Mouse (Mus musculus): Measurements from ENCODE around the gene Hspb9.

Gene Hspb9

GRCm38 (mm10) chr11:100705095-100705747 lies 8.4 kb upstream of the Hspb9 start:
- DNase-seq (ENCODE audit: low spot score in 2 of 2): no peak

DNA sequence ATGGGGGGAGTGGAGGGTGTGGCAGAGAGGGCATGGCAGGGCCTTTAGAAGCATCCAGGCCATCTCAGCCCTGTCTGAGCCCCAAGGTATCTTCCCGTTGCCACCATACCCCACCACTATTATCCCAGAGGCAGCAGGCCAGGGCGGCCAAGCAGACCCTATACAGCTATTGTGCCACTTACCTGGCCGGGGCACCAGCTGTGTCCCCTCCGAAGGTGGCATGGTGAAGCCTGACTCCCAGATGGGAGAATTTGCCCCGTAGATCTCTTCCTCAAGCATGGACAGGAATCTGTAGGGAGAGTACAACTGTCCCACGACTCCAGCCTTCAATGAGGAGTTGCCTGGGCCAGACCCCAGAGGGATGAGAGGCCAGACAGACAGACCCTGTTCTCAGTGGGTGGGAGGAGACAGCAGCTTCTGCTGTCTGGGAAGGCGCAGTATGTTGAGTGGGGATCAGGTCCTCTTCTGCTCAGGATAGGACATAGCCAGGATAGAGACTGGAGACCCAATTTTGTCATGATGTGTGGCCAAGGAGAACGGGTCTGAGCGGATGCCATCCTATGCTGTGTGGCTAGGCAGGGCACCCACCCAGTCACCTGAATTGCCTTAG lies 4.3 kb upstream of the Hspb9 start:
- no peak for DNase-seq (ENCODE audit: low spot score in 2 of 2)

GRCm38 (mm10) chr11:100710528-100710927 lies 3.1 kb upstream of the Hspb9 start:
- no peak for DNase-seq (ENCODE audit: low spot score in 2 of 2)

DNA sequence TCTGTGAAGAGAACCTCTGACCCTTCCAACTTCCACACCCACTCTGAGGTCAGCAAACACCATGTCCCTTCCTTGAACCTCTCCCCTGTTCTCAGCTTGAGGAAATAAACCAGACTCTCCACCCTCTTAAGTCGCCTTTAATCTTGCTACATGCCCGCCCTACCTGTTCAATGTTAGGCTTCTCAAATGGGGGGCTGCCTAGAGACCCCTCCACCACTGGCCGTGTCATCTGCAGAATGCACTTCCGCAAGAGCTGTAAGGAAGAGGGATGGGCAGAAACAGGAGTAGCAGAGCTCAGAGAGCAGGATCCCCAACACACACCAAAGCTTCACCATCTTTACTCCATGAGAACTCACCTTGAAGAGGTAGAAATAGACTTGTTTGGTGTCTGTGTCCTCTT lies 2.7 kb upstream of the Hspb9 start:
- no peak for DNase-seq (ENCODE audit: low spot score in 2 of 2)

DNA sequence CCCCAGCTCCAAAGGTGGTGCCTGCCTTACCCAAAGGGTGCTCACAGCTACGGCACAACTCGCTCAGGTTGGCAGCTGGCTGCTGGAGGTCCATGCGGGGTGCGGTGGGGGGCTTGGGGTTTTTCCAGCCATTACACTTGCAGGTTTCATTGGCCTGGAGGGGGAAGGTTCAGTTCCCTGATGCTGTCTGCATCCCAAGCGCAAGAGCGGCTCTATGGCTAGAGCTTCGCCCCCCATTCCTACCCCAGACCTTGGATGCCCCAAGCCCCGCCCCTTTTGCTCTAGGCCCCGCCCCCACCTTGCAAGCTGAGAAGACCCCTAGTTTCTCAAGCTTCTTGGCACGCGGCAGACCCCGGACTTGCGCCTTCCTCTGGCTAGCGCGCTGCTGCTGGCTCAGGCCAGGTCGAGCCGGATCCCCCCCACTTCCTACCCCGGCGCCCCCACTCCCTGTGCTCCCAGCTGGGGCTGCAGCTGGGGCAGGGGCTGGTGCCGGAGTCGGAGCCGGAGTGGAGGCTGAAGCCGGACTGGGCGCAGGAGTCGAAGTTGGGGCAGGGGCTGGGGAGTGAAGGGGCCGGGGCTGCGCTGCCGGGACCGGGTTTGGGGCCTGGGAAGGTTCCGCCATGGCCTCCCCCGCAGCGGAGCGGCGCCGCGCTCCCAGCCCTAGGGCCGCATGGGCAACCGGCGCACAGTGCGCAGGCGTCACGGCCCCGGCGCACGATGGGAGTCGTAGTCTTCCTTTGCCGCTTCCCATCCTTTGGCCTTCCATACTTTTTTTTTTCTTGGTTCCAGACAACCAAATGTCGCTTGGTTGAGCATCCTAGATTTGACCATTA lies 1.7 kb upstream of the Hspb9 start, which contains the start of gene Kat2a:
TSS of gene Kat2a (minus strand) at position 683 of the 833 bp plus-strand sequence.
- peak in 1 of 2 experiments; percentile 80 for DNase-seq (ENCODE audit: low spot score in 2 of 2)

- DNase-seq (ENCODE audit: low spot score in 2 of 2): no peak
These were observed 476 bp upstream of the Hspb9 start for GRCm38 (mm10) chr11:100713174-100713573.

DNA sequence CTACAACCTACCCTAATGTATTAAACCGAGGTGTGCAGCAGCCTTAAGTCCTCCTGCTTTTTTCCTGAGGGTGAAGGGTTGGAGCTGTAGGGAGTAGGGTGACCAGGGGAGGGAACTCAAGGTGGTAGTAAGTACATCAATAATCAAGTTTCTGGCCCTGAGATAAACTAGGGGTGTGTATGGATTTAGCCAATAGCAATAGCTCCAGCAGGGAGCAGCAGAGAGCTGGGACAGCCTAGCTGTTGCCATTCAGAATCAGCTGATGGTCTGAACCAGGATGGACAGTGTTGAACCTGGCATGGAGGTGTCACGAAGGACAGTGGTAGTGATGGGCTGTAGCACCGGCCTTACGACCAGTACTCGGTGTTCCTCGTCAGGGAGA lies 875 bp downstream of the Hspb9 start:
- peak in 1 of 2 experiments; percentile 88 for DNase-seq (ENCODE audit: low spot score in 2 of 2)

DNA sequence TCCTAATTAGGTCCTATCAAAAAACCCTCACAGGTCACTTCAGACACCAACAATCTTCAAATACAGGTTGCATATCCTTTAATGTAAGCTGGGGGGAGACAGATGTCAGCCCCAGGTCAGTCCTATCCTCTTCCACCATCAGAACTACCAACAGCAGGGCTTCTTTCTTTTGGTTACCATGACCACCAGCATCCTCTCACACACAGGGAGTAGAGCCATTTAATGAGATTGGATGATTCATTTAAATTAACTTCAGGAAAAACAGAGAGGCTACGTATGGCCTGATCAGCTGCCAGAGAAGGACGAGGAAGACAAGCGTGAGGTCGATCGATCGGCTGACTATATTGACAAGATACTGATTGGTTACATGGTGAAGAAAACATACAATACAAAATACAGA lies 1.3 kb downstream of the Hspb9 start:
- DNase-seq (ENCODE audit: low spot score in 2 of 2): no peak

DNA sequence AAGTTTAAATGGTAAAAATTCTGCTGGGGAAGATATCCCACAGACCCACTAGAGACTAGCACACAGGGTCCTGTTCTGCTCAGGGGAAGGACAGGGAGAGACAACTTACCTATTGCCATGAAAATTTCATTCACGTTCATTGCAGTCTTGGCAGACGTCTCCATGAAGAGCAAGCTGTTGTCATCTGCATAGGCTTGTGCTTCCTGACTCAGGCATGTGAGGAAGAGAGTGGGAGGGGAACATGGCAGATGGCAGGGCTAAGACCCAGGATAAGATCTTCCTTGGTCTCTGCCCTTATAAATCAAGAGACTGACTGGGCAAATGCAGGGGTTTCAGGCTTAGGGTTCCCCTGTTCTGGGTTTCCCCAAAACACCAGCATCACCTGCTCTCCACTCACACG lies 3.0 kb downstream of the Hspb9 start:
- no peak for DNase-seq (ENCODE audit: low spot score in 2 of 2)

- no peak for DNase-seq (ENCODE audit: low spot score in 2 of 2)
These were observed 4.8 kb downstream of the Hspb9 start for GRCm38 (mm10) chr11:100718462-100718861.

GRCm38 (mm10) chr11:100718866-100719265 lies 5.2 kb downstream of the Hspb9 start:
- DNase-seq (ENCODE audit: low spot score in 2 of 2): no peak

- no peak for DNase-seq (ENCODE audit: low spot score in 2 of 2)
These were observed 5.7 kb downstream of the Hspb9 start for GRCm38 (mm10) chr11:100719312-100719711.

DNA sequence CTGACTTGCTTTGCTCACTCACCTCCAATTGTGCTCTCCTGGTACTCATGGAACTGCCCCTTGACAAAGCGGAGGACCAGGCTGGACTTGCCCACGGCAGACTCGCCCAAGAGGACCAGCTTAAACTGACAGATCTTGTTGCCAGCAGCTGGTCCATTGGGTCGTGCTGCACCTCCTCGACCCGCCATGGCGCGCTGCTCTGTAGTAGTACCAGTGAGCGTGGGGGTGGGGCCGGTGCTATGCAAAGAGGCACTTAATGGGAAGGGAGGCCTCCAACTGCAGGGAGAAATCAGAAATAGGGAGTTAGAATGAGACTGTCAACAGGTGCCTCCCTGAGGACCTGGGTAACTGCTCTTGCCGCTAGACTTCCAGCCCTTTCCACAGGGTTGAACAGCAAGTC lies 6.2 kb downstream of the Hspb9 start:
- no peak for DNase-seq (ENCODE audit: low spot score in 2 of 2)

DNA sequence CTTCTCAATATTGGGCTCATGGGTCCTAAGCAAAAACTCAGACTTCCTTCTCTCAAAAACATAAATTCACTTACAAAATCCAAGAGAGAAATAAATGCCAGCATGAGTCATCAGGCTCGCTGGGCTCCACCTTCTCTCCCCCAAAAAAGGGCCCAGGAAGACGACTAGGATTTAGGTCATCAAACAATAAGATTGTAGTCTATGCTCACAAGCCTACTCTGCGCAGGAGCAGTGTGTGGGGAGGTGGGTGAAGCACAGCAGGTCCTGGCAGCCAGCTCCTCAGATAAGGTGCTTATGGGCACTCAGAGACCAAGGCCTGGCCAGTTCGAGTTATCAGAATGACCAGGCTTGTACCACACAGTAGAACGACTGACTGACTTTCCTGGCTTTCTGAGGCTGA lies 6.7 kb downstream of the Hspb9 start:
- DNase-seq (ENCODE audit: low spot score in 2 of 2): no peak

DNA sequence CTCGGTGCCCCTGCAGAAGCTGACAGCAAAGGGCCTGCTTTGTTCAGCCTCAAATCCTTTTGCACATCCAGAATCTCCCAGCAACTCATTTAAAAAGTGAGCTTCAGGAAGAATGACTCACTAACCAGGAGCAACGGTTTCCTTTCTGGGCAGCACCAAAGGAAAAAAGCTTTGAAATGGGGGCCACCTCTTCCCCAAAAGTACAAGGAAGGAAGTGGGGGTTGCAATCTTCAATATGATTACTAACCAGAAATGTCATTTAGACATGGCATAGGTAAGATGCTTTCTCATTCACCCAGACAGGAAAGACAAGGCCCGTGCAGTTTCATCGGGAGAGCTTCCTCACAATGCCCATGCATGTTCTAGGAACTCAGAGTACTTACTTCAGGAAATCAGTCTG lies 7.6 kb downstream of the Hspb9 start:
- DNase-seq (ENCODE audit: low spot score in 2 of 2): no peak

GRCm38 (mm10) chr11:100721776-100722492 lies 8.3 kb downstream of the Hspb9 start:
- no peak for DNase-seq (ENCODE audit: low spot score in 2 of 2)

DNA sequence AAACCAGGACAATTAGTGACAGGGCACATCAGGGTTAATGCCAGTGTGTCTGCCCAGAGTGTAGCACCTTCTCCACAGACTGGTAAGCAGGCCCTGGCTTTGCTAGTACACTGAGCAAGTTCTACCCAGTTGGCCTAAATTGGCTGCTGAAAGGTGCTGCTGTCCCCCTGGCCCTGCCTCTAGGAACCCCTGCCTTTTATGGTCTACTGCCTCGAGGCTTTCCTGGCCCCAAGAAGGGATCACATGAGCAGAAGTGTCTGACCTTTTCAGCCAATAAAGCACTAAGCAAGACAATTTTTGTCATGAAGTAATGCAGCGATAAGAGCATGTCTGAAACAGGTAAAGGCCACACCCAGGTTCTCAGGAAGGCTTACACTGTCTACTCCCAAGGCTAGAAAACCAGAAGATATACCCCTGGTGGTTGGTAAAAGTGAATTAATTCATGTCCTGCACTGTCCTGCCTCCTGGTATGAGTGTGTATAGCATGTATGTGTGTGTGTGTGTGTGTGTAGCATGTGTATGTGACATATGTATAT lies 8.9 kb downstream of the Hspb9 start:
- DNase-seq (ENCODE audit: low spot score in 2 of 2): no peak

DNA sequence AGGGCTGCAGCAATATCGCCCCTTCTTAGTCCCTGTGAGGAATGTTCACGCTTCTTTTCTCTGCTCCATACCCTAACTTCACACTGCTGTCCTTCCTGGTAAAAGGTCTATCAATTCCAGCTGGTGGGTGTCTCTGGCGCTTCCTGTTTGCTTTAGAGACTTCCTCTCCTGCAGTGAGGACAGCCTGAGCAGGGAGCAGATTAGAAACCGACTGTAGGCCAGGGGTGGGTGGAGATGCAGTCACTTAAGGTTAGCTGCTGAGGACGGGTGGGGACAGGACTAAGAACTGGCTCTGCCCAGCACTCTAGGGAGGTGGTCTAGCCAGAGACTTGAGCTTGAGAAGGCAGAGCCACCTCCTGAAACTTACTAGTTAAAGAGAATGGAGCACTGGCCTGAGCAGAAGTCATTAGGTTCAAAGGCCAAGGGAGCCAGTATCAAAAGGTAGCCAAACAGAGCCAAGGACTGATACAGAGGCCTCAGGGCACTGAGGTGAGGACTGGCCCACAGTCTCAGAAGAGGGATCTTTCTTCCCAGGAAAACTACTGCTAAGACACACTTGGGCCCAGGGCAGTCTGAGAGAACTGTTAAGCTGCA lies 11.4 kb downstream of the Hspb9 start:
- DNase-seq (ENCODE audit: low spot score in 2 of 2): no peak

GRCm38 (mm10) chr11:100727201-100727600 lies 13.6 kb downstream of the Hspb9 start:
- no peak for DNase-seq (ENCODE audit: low spot score in 2 of 2)

- no peak for DNase-seq (ENCODE audit: low spot score in 2 of 2)
These were observed 15.0 kb downstream of the Hspb9 start for GRCm38 (mm10) chr11:100728601-100729000.

DNA sequence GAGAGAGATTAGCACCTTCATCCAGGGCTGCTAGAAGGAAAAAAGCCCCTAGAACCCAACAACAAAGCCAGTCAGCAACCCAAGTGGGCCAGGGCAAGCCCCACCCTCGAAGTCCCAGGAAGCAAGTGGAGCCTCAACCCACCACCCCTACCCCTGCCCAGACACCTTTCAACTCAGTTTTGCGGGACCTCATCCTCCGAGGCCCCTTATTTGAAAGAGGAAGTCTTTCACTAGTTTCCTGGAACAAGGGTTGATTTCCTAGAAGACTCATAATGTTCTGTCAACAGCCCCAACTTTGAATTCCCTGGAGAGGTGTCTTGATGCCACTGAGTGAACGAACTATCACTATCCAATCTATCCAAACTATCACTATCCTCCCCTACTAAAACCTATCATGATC lies 16.3 kb downstream of the Hspb9 start:
- no peak for DNase-seq (ENCODE audit: low spot score in 2 of 2)
